Mouse (Mus musculus) MEL (cell line): ENCODE measurements around the gene Fbp2. TPM values are rescaled to one million over a fixed set of nuclear protein-coding genes. Genes with fewer than 3 reads are reported as not detected.

ENCODE experiments used
- DNase-seq: peaks from one replicate; pipeline ENCODE4 v3.0.0; 2011; ENCODE audit warnings: low read depth, low spot score
- H3K27ac ChIP-seq: 2 replicates; pipeline ENCODE4 v1.5.1; 2012; ENCODE audit warnings: low read depth, mild to moderate bottlenecking, control low read depth, low read length, moderate library complexity; ENCODE audit not compliant: control insufficient read depth
- H3K27me3 ChIP-seq, 2 experiments: fragments of 150-350 bp in 1 of 2; sonication (generic) in 1 of 2; 2 replicates each; pipeline ENCODE4 v1.6.1; 2012; ENCODE audit warnings: low read length in 2 of 2, mild to moderate bottlenecking in 2 of 2, improper control_type of control experiment in 1 of 2, moderate library complexity in 1 of 2; ENCODE audit not compliant: insufficient read depth in 2 of 2, control insufficient read depth in 1 of 2
- H3K36me3 ChIP-seq, 2 experiments: 2 replicates each; pipeline ENCODE4 v1.6.1; 2012 to 2014; ENCODE audit warnings: low read length in 2 of 2, improper control_type of control experiment in 1 of 2, inconsistent platforms in 1 of 2, mild to moderate bottlenecking in 1 of 2; ENCODE audit not compliant: insufficient read depth in 2 of 2, control insufficient read depth in 1 of 2
- H3K4me1 ChIP-seq, 2 experiments: fragments of 150-350 bp in 1 of 2; sonication (generic) in 1 of 2; 2 replicates each; pipeline ENCODE4 v1.6.1; 2012; ENCODE audit warnings: low read length in 2 of 2, improper control_type of control experiment in 1 of 2, mild to moderate bottlenecking in 1 of 2; ENCODE audit not compliant: insufficient read depth in 2 of 2, control insufficient read depth in 1 of 2
- H3K4me3 ChIP-seq, 2 experiments: fragments of 150-350 bp in 1 of 2; sonication (generic) in 1 of 2; 2 replicates each; pipeline ENCODE4 v1.5.1; 2012; ENCODE audit warnings: low read depth in 2 of 2, low read length in 2 of 2, mild to moderate bottlenecking in 2 of 2, moderate library complexity in 2 of 2, control low read depth in 1 of 2, improper control_type of control experiment in 1 of 2; ENCODE audit not compliant: control insufficient read depth in 1 of 2, insufficient read depth in 1 of 2
- H3K79me2 ChIP-seq: 2 replicates; pipeline ENCODE4 v1.6.1; 2012; ENCODE audit warnings: mild to moderate bottlenecking, low read length, moderate library complexity; ENCODE audit not compliant: control insufficient read depth, poor library complexity, insufficient read depth
- H3K9ac ChIP-seq: 2 replicates; pipeline ENCODE4 v1.6.1; 2012; ENCODE audit warnings: low read depth, mild to moderate bottlenecking, control low read depth, low read length, moderate library complexity; ENCODE audit not compliant: control insufficient read depth, poor library complexity, severe bottlenecking
- H3K9me3 ChIP-seq: fragments of 150-350 bp; sonication (generic); replicated peaks from 2 replicates; pipeline ENCODE4 v1.6.1; 2012; ENCODE audit warnings: mild to moderate bottlenecking, low read length, improper control_type of control experiment, moderate library complexity; ENCODE audit not compliant: insufficient read depth
- CHD2 ChIP-seq: IDR thresholded peaks from 2 replicates; pipeline ENCODE4 v1.6.1; 2011; ENCODE audit warnings: low read length, improper control_type of control experiment
- CTCF ChIP-seq, 3 experiments: IDR thresholded peaks in 2 of 3; conservative IDR thresholded peaks in 1 of 3; 2 replicates each; pipeline ENCODE4 v1.5.1; 2011 to 2012; ENCODE audit warnings: low read length in 3 of 3, low read depth in 2 of 3, mild to moderate bottlenecking in 2 of 3, improper control_type of control experiment in 1 of 3, inconsistent platforms in 1 of 3, mixed read lengths in 1 of 3, moderate library complexity in 1 of 3; ENCODE audit not compliant: control insufficient read depth in 1 of 3, insufficient read depth in 1 of 3, poor library complexity in 1 of 3, severe bottlenecking in 1 of 3
- ELF1 ChIP-seq: IDR thresholded peaks from 2 replicates; pipeline ENCODE4 v1.6.1; 2014; ENCODE audit warnings: low read depth, mild to moderate bottlenecking, inconsistent platforms, low read length, improper control_type of control experiment, moderate library complexity
- EP300 ChIP-seq, 2 experiments: IDR thresholded peaks; 2 replicates each; pipeline ENCODE4 v1.6.1; 2011; ENCODE audit warnings: improper control_type of control experiment in 2 of 2, low read length in 2 of 2, low read depth in 1 of 2, mild to moderate bottlenecking in 1 of 2
- GABPA ChIP-seq: IDR thresholded peaks from 2 replicates; pipeline ENCODE4 v1.6.1; 2012; ENCODE audit warnings: low read depth, mild to moderate bottlenecking, inconsistent platforms, low read length, improper control_type of control experiment, moderate library complexity
- HCFC1 ChIP-seq: IDR thresholded peaks from 2 replicates; pipeline ENCODE4 v1.6.1; 2012; ENCODE audit warnings: low read depth, mild to moderate bottlenecking, inconsistent platforms, low read length, improper control_type of control experiment, moderate library complexity
- JUND ChIP-seq: IDR thresholded peaks from 2 replicates; pipeline ENCODE4 v1.6.1; 2011; ENCODE audit warnings: low read depth, mild to moderate bottlenecking, improper control_type of control experiment, low read length
- KAT2A ChIP-seq: conservative IDR thresholded peaks from 2 replicates; pipeline ENCODE4 v1.6.1; 2012; ENCODE audit warnings: low read depth, low read length, improper control_type of control experiment, inconsistent platforms
- MAFK ChIP-seq: IDR thresholded peaks from 2 replicates; pipeline ENCODE4 v1.6.1; 2011; ENCODE audit warnings: low read depth, mild to moderate bottlenecking, low read length, improper control_type of control experiment, borderline replicate concordance
- MAX ChIP-seq: IDR thresholded peaks from 2 replicates; pipeline ENCODE4 v1.6.1; 2011; ENCODE audit warnings: low read length, improper control_type of control experiment
- MXI1 ChIP-seq: IDR thresholded peaks from 2 replicates; pipeline ENCODE4 v1.6.1; 2011; ENCODE audit warnings: mild to moderate bottlenecking, low read depth, low read length, improper control_type of control experiment
- MYC ChIP-seq: IDR thresholded peaks from 2 replicates; pipeline ENCODE4 v1.6.1; 2011; ENCODE audit warnings: low read depth, mild to moderate bottlenecking, low read length, improper control_type of control experiment, moderate library complexity
- RCOR1 ChIP-seq: IDR thresholded peaks from 2 replicates; pipeline ENCODE4 v1.6.1; 2012; ENCODE audit warnings: low read depth, mild to moderate bottlenecking, inconsistent platforms, low read length, improper control_type of control experiment
- SMC3 ChIP-seq: IDR thresholded peaks from 2 replicates; pipeline ENCODE4 v1.6.1; 2011; ENCODE audit warnings: low read depth, low read length, improper control_type of control experiment
- TCF12 ChIP-seq: IDR thresholded peaks from 2 replicates; pipeline ENCODE4 v1.6.1; 2014; ENCODE audit warnings: low read depth, mild to moderate bottlenecking, inconsistent platforms, low read length, improper control_type of control experiment, moderate library complexity
- USF2 ChIP-seq, 2 experiments: IDR thresholded peaks; 2 replicates each; pipeline ENCODE4 v1.6.1; 2011 to 2012; ENCODE audit warnings: improper control_type of control experiment in 2 of 2, low read length in 2 of 2, borderline replicate concordance in 1 of 2, inconsistent platforms in 1 of 2, low read depth in 1 of 2, mild to moderate bottlenecking in 1 of 2; ENCODE audit not compliant: insufficient read depth in 1 of 2
- ZC3H11A ChIP-seq: IDR thresholded peaks from 2 replicates; pipeline ENCODE4 v1.6.1; 2012; ENCODE audit warnings: low read depth, mild to moderate bottlenecking, inconsistent platforms, low read length, improper control_type of control experiment
- ZMIZ1 ChIP-seq: IDR thresholded peaks from 2 replicates; pipeline ENCODE4 v1.6.1; 2012; ENCODE audit warnings: low read depth, mild to moderate bottlenecking, inconsistent platforms, low read length, improper control_type of control experiment, moderate library complexity
- ZNF384 ChIP-seq: IDR thresholded peaks from 2 replicates; pipeline ENCODE4 v1.6.1; 2012; ENCODE audit warnings: low read depth, mild to moderate bottlenecking, inconsistent platforms, low read length, improper control_type of control experiment
- polyA plus RNA-seq, 2 experiments: library from polyadenylated mRNA; stranded (reverse) in 1 of 2; unstranded in 1 of 2; fragments of >175 nt in 1 of 2; fragments of >200 nt in 1 of 2; gene quantifications; 2 replicates each; pipeline versions ENCODE4 v1.2.1 to v1.2.4; 2012; ENCODE audit warnings: low replicate concordance in 2 of 2, low read depth in 1 of 2; ENCODE audit not compliant: insufficient read length in 2 of 2, insufficient read depth in 1 of 2, missing spikeins in 1 of 2
- total RNA-seq: library from RNA; depleted of rRNA; stranded (reverse); fragments of 300-350 nt; gene quantifications from 2 replicates; pipeline ENCODE4 v1.2.3, GENCODE M21; 2012

Fbp2 gene
- total and polyA plus RNA-seq, 3 experiments, result 4.7 to 10.8 TPM; not detected in 1

- Histone ChIP-seq H3K27me3 (no peaks in the 10 kb centered on the region; a peak in 2 of 4 replicates), H3K4me3 (no peak overlapping the region), H3K9ac (no peak overlapping the region), H3K4me1 (no peaks in the 10 kb centered on the region), H3K79me2 (no peaks in the 10 kb centered on the region), H3K36me3 (no peaks in the 10 kb centered on the region), H3K27ac (no peak overlapping the region), H3K9me3 (no peaks in the 10 kb centered on the region)
- DNase-seq, result no peak
- TF ChIP-seq RCOR1, result no peak
- TF ChIP-seq MXI1, result no peak
- no peak for TF ChIP-seq ELF1
- no peak for TF ChIP-seq JUND
- no peak for TF ChIP-seq USF2 (IDR thresholded peaks at IDR 0.05; ENCODE audit: borderline replicate concordance in 1 of 2, insufficient read depth in 1 of 2, low read depth in 1 of 2, low read length in 2 of 2)
- TF ChIP-seq KAT2A, result no peak
- TF ChIP-seq CTCF (IDR thresholded peaks at IDR 0.05 in 2 of 3, conservative IDR thresholded peaks at IDR 0.05 in 1 of 3; ENCODE audit: control insufficient read depth in 1 of 3, insufficient read depth in 1 of 3, low read depth in 2 of 3, low read length in 3 of 3, poor library complexity in 1 of 3, severe bottlenecking in 1 of 3), result no peak
Measured at GRCm38 (mm10) chr13:62893044-62893842, 35.0 kb upstream of the Fbp2 start.

- Histone ChIP-seq H3K79me2 (no peaks in the 10 kb centered on the region), H3K4me1 (no peaks in the 10 kb centered on the region), H3K9me3 (no peaks in the 10 kb centered on the region), H3K4me3 (no peak overlapping the region), H3K36me3 (no peaks in the 10 kb centered on the region), H3K27me3 (peaks cover 0 to 3% of the 10 kb centered on the region in 2 experiments; a peak in 1 of 4 replicates), H3K27ac (no peak overlapping the region), H3K9ac (no peak overlapping the region)
- no peak for DNase-seq
- TF ChIP-seq ZC3H11A (no peak), HCFC1 (no peak), MXI1 (no peak), MAFK (no peak), GABPA (no peak), EP300 (IDR thresholded peaks at IDR 0.05; ENCODE audit: low read depth in 1 of 2, low read length in 2 of 2) (no peak), MYC (no peak), MAX (no peak), TCF12 (no peak), CHD2 (no peak), ZNF384 (no peak), SMC3 (no peak), ZMIZ1 (no peak)
Measured at GRCm38 (mm10) chr13:62889311-62889710, 31.1 kb upstream of the Fbp2 start.
